ENCODE assay signal across 9 mouse cellular contexts in genomic region chr1:90838221-90838620, GRCm38 (mm10). TPM values are rescaled to one million over a fixed set of nuclear protein-coding genes. Genes with fewer than 3 reads are reported as not detected.
A peak's percentile ranks its signal among the peaks of the same experiment; 100 is the strongest.
DNase-seq lines count a peak whose midpoint lies in the region; ATAC-seq lines count a peak whose summit lies in the region.
"Had no signal": no experiment of that assay in that cellular context is flagged by ENCODE, and none has a peak within 500 bp of the region (broad histone marks: within the 10 kb centered on the region; RNA-seq: fewer than 3 reads in every experiment).

No protein-coding gene starts in this region.

- H3K27me3 ChIP-seq in lung, embryonic 16.5 days (ENCODE audit: control insufficient read depth, insufficient read depth, low read depth, low read length) = no peaks in the 10 kb centered on the region

- H3K9me3 ChIP-seq in lung, embryonic 16.5 days (ENCODE audit: control insufficient read depth, low read length) = no peaks in the 10 kb centered on the region

- peak; percentile 19 for DNase-seq in ovary, adult 18-20 months (ENCODE audit: low spot score)
- DNase-seq in ovary, postnatal 14 days (ENCODE audit: low spot score) = no peak
- DNase-seq in gastrocnemius, postnatal 14 days = peak; percentile 52
- peak; percentile 13 to 14 for DNase-seq in kidney, postnatal 4 days
- no peak for DNase-seq in T-cell, adult 2 months (ENCODE audit: low spot score)
- no peak for DNase-seq in cerebellum, postnatal 36 days

- H3K4me1 ChIP-seq in lung, embryonic 16.5 days (replicated peaks; ENCODE audit: control insufficient read depth, insufficient read depth, low read length) = peaks cover 35% of the 10 kb centered on the region

- peak overlapping the region; percentile 20 for H3K4me3 ChIP-seq in lung, embryonic 16.5 days (ENCODE audit: low read length)

- peak overlapping the region; percentile 42; the same call in 1 of the 2 replicates for H3K9ac ChIP-seq in lung, embryonic 16.5 days (ENCODE audit: low read length)

- peak overlapping the region; percentile 33 for H3K4me2 ChIP-seq in lung, embryonic 16.5 days (ENCODE audit: low read depth, low read length)

- H3K36me3 ChIP-seq in lung, embryonic 16.5 days (ENCODE audit: control insufficient read depth, insufficient read depth, low read length) = no peaks in the 10 kb centered on the region

- ATAC-seq in lung, embryonic 16.5 days (ENCODE audit: low read depth) = peak; percentile 81
- no peak for ATAC-seq in CD4-positive, CD25-positive, alpha-beta regulatory T cell, adult 4 months

- peak overlapping the region; percentile 85 for H3K27ac ChIP-seq in lung, embryonic 16.5 days (ENCODE audit: low read length)
- H3K27ac ChIP-seq: macrophage had no signal

- intact Hi-C loops in gastrocnemius, postnatal 14 days (cut with DNase I; ENCODE audit: low total_unique reads) = no loop called here

- WGBS in lung, embryonic 16.5 days = 39% methylated on average over 12 of the region's 12 CpGs

RNA-seq across cellular contexts. Expression of gene Col6a3, which starts 5.5 kb away (rescaled TPM):
- 100 to 1,000 TPM; 217 to 262 TPM for total RNA-seq in gastrocnemius, postnatal 14 days (2021)
- 107 and 119 TPM in 2 replicates for polyA plus RNA-seq in lung, embryonic 16.5 days (2015; fragmentation: Nextera tagmentation; extraction: Ambion mirVana)
- not detected for polyA plus RNA-seq in CD4-positive, CD25-positive, alpha-beta regulatory T cell, adult 4 months (2017; shearing (Covaris generic))

Comparison
In these comparisons a context has a peak if more than half of its experiments do, and no peak if none do; other contexts are left out.
1. DNase-seq: peak in ovary, adult 18-20 months (single experiment), gastrocnemius, postnatal 14 days (single experiment) and kidney, postnatal 4 days (2 of 2); none in ovary, postnatal 14 days (single experiment), T-cell, adult 2 months (single experiment) and cerebellum, postnatal 36 days (0 of 2).
2. RNA of gene Col6a3, which starts 5.5 kb away (polyA plus RNA-seq): 107 to 119 TPM in lung, embryonic 16.5 days; not detected in CD4-positive, CD25-positive, alpha-beta regulatory T cell, adult 4 months; every median in the first group is over 100 times any median in the second.